Mouse (Mus musculus): Measurements from ENCODE around the gene St8sia2. TPM values are rescaled to one million over a fixed set of nuclear protein-coding genes. Genes with fewer than 3 reads are reported as not detected.
"Not testable (repeated sequence)": the region's sequence is repeated elsewhere in the genome, so short reads cannot be mapped to it uniquely, and the experiment has no call there.

The St8sia2 gene
- polyA plus RNA-seq, 1 experiment from 2014 or later, result 5.7 TPM

DNA sequence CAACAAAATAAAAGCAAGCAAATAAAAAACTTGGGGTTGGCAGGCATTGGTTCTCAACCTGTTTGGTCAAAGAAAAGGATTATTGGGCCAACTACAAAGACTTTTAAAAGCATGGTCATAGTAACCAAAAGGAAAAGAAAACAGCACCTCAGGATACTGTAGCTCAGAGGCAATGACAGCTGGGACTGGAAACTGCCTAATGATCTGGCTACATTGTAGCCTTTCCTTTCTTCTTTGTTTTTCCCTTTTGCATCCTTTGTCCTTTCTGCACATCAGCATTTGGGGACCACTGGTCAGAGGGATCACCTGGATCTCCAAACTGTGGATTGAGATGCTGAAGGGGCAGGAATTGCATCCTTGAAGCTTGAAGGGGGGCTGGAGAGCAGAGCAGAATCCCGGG, 7.1 kb downstream of the St8sia2 start:
- Histone ChIP-seq H3K27ac (ENCODE audit: low read length) (no peak overlapping the region), H3K36me3 (ENCODE audit: control insufficient read depth, insufficient read depth, low read length) (no peaks in the 10 kb centered on the region), H3K4me3 (replicated peaks; ENCODE audit: low read length) (no peak overlapping the region), H3K9ac (ENCODE audit: low read length) (no peak overlapping the region), H3K9me3 (replicated peaks; ENCODE audit: control insufficient read depth, low read length) (no peaks in the 10 kb centered on the region), H3K27me3 (ENCODE audit: control insufficient read depth, insufficient read depth, low read length) (no peaks in the 10 kb centered on the region), H3K4me1 (ENCODE audit: control insufficient read depth, insufficient read depth, low read length) (no peaks in the 10 kb centered on the region), H3K4me2 (ENCODE audit: low read depth, low read length) (no peak overlapping the region)
- ATAC-seq (ENCODE audit: insufficient read depth, low FRiP score), result no peak
- 11% methylated on average over 1 of the region's 1 CpGs for WGBS

DNA sequence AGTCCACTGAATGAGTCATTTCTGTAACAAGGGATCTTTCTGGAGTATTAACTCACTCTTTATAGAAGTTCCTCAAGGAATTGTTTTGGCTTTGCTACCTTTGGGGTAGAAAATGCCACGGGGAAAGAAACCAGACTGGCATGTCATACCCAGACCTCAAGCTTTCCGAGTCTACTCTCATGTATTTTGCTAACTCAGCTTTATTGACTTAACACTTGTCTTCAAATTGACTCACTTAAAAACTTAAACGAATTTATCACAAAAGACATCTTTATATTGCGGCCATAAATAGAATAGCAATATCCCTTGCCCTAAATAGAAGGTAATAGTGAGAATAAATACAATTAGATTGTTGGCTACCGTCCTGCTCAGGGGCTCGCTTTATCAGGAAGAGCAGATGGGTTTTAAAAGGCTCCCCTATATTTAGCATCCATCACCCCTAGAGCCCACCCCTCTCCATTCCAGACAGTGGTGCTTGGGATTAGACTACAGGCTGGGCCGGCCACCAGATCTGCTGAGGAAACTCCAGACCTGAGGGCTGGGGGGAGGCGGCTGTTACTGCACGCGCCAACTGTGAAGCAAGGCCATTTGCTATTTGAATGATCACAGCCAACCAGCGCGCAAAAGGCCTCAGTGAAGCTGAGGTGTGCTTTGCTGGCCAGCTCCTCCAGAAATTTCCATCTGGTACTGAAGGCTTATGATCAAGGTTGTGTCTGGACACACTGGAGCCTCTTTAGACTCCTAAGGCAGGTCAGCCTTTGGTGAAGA, 12.6 kb downstream of the St8sia2 start:
- Histone ChIP-seq H3K9ac (ENCODE audit: low read length) (no peak overlapping the region), H3K36me3 (ENCODE audit: control insufficient read depth, insufficient read depth, low read length) (no peaks in the 10 kb centered on the region), H3K4me3 (replicated peaks; ENCODE audit: low read length) (no peak overlapping the region), H3K27ac (ENCODE audit: low read length) (no peak overlapping the region), H3K4me2 (ENCODE audit: low read depth, low read length) (no peak overlapping the region), H3K4me1 (ENCODE audit: control insufficient read depth, insufficient read depth, low read length) (no peaks in the 10 kb centered on the region), H3K9me3 (replicated peaks; ENCODE audit: control insufficient read depth, low read length) (no peaks in the 10 kb centered on the region), H3K27me3 (ENCODE audit: control insufficient read depth, insufficient read depth, low read length) (no peaks in the 10 kb centered on the region)
- no peak for ATAC-seq (ENCODE audit: insufficient read depth, low FRiP score)
- WGBS, result 79% methylated on average over 12 of the region's 12 CpGs

DNA sequence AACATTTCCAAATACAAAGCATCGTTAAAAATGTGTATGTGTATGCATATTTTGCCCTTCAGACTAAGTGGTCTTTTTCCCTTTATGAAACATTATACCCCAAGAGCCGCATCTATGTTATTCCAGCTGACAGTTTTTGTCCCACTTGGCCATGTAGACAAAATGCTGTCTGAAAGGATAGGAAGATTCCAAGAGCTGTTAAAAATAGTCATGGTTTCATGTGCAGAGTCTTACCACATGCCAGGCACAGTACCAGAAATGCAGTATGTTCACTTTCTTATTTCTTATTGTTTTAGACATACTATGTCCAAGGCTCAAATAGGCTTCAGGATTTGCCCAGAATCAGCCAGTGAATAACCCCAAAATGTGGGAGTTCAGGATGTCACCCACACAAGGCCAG, 24.1 kb downstream of the St8sia2 start:
- no peak overlapping the region for H3K27ac ChIP-seq (ENCODE audit: low read length)
- H3K4me3 ChIP-seq (replicated peaks; ENCODE audit: low read length), result no peak overlapping the region
- H3K27me3 ChIP-seq (ENCODE audit: control insufficient read depth, insufficient read depth, low read length), result no peaks in the 10 kb centered on the region
- H3K9me3 ChIP-seq (replicated peaks; ENCODE audit: control insufficient read depth, low read length), result no peaks in the 10 kb centered on the region
- no peak overlapping the region for H3K4me2 ChIP-seq (ENCODE audit: low read depth, low read length)
- H3K36me3 ChIP-seq (ENCODE audit: control insufficient read depth, insufficient read depth, low read length), result no peaks in the 10 kb centered on the region
- no peak for ATAC-seq (ENCODE audit: insufficient read depth, low FRiP score)
- H3K9ac ChIP-seq (ENCODE audit: low read length), result no peak overlapping the region
- WGBS, result 83% methylated on average over 2 of the region's 2 CpGs
- no peaks in the 10 kb centered on the region for H3K4me1 ChIP-seq (ENCODE audit: control insufficient read depth, insufficient read depth, low read length)

GRCm38 (mm10) chr7:73972157-73972556, 41.3 kb downstream of the St8sia2 start:
- not testable (repeated sequence) for H3K4me1 ChIP-seq (ENCODE audit: control insufficient read depth, insufficient read depth, low read length); H3K27me3 ChIP-seq (ENCODE audit: control insufficient read depth, insufficient read depth, low read length); H3K4me2 ChIP-seq (ENCODE audit: low read depth, low read length); H3K9ac ChIP-seq (ENCODE audit: low read length); H3K36me3 ChIP-seq (ENCODE audit: control insufficient read depth, insufficient read depth, low read length); H3K9me3 ChIP-seq (replicated peaks; ENCODE audit: control insufficient read depth, low read length); ATAC-seq (ENCODE audit: insufficient read depth, low FRiP score); H3K4me3 ChIP-seq (replicated peaks; ENCODE audit: low read length); H3K27ac ChIP-seq (ENCODE audit: low read length)
- WGBS, result 32% methylated on average over 5 of the region's 5 CpGs

- Histone ChIP-seq H3K4me3 (replicated peaks; ENCODE audit: low read length) (no peak overlapping the region), H3K27me3 (ENCODE audit: control insufficient read depth, insufficient read depth, low read length) (no peaks in the 10 kb centered on the region), H3K9me3 (replicated peaks; ENCODE audit: control insufficient read depth, low read length) (no peaks in the 10 kb centered on the region), H3K4me1 (ENCODE audit: control insufficient read depth, insufficient read depth, low read length) (no peaks in the 10 kb centered on the region), H3K9ac (ENCODE audit: low read length) (no peak overlapping the region), H3K27ac (ENCODE audit: low read length) (no peak overlapping the region), H3K4me2 (ENCODE audit: low read depth, low read length) (no peak overlapping the region), H3K36me3 (ENCODE audit: control insufficient read depth, insufficient read depth, low read length) (no peaks in the 10 kb centered on the region)
- ATAC-seq (ENCODE audit: insufficient read depth, low FRiP score), result no peak
- WGBS, result 86% methylated on average over 3 of the region's 3 CpGs
These were observed 48.3 kb downstream of the St8sia2 start for GRCm38 (mm10) chr7:73965164-73965563.

- H3K4me1 ChIP-seq (ENCODE audit: control insufficient read depth, insufficient read depth, low read length), result no peaks in the 10 kb centered on the region
- no peak overlapping the region for H3K27ac ChIP-seq (ENCODE audit: low read length)
- no peak overlapping the region for H3K9ac ChIP-seq (ENCODE audit: low read length)
- no peak for ATAC-seq (ENCODE audit: insufficient read depth, low FRiP score)
- H3K27me3 ChIP-seq (ENCODE audit: control insufficient read depth, insufficient read depth, low read length), result no peaks in the 10 kb centered on the region
- H3K9me3 ChIP-seq (replicated peaks; ENCODE audit: control insufficient read depth, low read length), result no peaks in the 10 kb centered on the region
- H3K36me3 ChIP-seq (ENCODE audit: control insufficient read depth, insufficient read depth, low read length), result no peaks in the 10 kb centered on the region
- no peak overlapping the region for H3K4me3 ChIP-seq (replicated peaks; ENCODE audit: low read length)
- H3K4me2 ChIP-seq (ENCODE audit: low read depth, low read length), result no peak overlapping the region
- WGBS, result 82% methylated on average over 5 of the region's 5 CpGs
These were observed 51.1 kb downstream of the St8sia2 start for GRCm38 (mm10) chr7:73962431-73962830.

DNA sequence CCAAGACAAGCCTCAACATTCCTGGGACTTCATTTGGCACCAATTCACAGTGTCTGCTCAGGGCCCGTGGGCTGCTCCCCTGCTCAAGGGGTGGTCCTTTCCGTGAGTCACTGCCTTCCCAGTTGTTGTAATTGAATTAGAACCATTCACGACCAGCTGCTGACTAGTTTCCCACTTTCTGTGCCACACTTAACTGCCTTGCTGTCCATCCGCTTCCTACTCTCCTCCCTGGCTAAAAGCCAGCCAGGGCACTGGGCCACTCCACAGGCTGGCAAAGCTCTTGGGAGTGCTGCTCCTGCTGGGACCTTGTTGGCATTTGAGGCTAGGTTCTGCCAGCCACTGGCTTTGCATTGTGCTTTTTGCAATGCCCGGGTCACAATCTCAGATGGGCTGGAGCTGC, 59.0 kb downstream of the St8sia2 start:
- H3K9me3 ChIP-seq (replicated peaks; ENCODE audit: control insufficient read depth, low read length), result no peaks in the 10 kb centered on the region
- H3K4me3 ChIP-seq (replicated peaks; ENCODE audit: low read length), result no peak overlapping the region
- no peak overlapping the region for H3K27ac ChIP-seq (ENCODE audit: low read length)
- WGBS, result 49% methylated on average over 5 of the region's 5 CpGs
- no peaks in the 10 kb centered on the region for H3K36me3 ChIP-seq (ENCODE audit: control insufficient read depth, insufficient read depth, low read length)
- no peak for ATAC-seq (ENCODE audit: insufficient read depth, low FRiP score)
- no peak overlapping the region for H3K9ac ChIP-seq (ENCODE audit: low read length)
- no peaks in the 10 kb centered on the region for H3K4me1 ChIP-seq (ENCODE audit: control insufficient read depth, insufficient read depth, low read length)
- no peak overlapping the region for H3K4me2 ChIP-seq (ENCODE audit: low read depth, low read length)
- H3K27me3 ChIP-seq (ENCODE audit: control insufficient read depth, insufficient read depth, low read length), result no peaks in the 10 kb centered on the region

GRCm38 (mm10) chr7:73953131-73953530, 60.4 kb downstream of the St8sia2 start:
- WGBS, result 72% methylated on average over 4 of the region's 4 CpGs
- H3K9ac ChIP-seq (ENCODE audit: low read length), result no peak overlapping the region
- no peak overlapping the region for H3K4me2 ChIP-seq (ENCODE audit: low read depth, low read length)
- H3K4me1 ChIP-seq (ENCODE audit: control insufficient read depth, insufficient read depth, low read length), result no peaks in the 10 kb centered on the region
- no peaks in the 10 kb centered on the region for H3K36me3 ChIP-seq (ENCODE audit: control insufficient read depth, insufficient read depth, low read length)
- H3K9me3 ChIP-seq (replicated peaks; ENCODE audit: control insufficient read depth, low read length), result no peaks in the 10 kb centered on the region
- H3K27me3 ChIP-seq (ENCODE audit: control insufficient read depth, insufficient read depth, low read length), result no peaks in the 10 kb centered on the region
- H3K27ac ChIP-seq (ENCODE audit: low read length), result no peak overlapping the region
- no peak overlapping the region for H3K4me3 ChIP-seq (replicated peaks; ENCODE audit: low read length)
- no peak for ATAC-seq (ENCODE audit: insufficient read depth, low FRiP score)

- no peaks in the 10 kb centered on the region for H3K9me3 ChIP-seq (replicated peaks; ENCODE audit: control insufficient read depth, low read length)
- peaks cover 15% of the 10 kb centered on the region; the same call in 1 of the 2 replicates for H3K4me1 ChIP-seq (ENCODE audit: control insufficient read depth, insufficient read depth, low read length)
- H3K4me2 ChIP-seq (ENCODE audit: low read depth, low read length), result no peak overlapping the region
- ATAC-seq (ENCODE audit: insufficient read depth, low FRiP score), result peak; percentile 65; the same call in 1 of the 2 replicates
- 20% methylated on average over 4 of the region's 4 CpGs for WGBS
- H3K4me3 ChIP-seq (replicated peaks; ENCODE audit: low read length), result no peak overlapping the region
- no peak overlapping the region for H3K9ac ChIP-seq (ENCODE audit: low read length)
- H3K27ac ChIP-seq (ENCODE audit: low read length), result no peak overlapping the region
- no peaks in the 10 kb centered on the region for H3K36me3 ChIP-seq (ENCODE audit: control insufficient read depth, insufficient read depth, low read length)
- H3K27me3 ChIP-seq (ENCODE audit: control insufficient read depth, insufficient read depth, low read length), result no peaks in the 10 kb centered on the region
These were observed 71.8 kb downstream of the St8sia2 start for GRCm38 (mm10) chr7:73941640-73942039.
